Mouse (Mus musculus) neural tube, embryonic 12.5 days (tissue): ENCODE data around the gene Armc5. TPM values are rescaled to one million over a fixed set of nuclear protein-coding genes. Genes with fewer than 3 reads are reported as not detected.

Source experiments
- ATAC-seq: fragments of 200-750 bp; cut with Nextera tagmentation; 2 replicates; pipeline ENCODE4 v1.8.0; 2017; ENCODE audit warnings: low read depth, mild to moderate bottlenecking, moderate TSS enrichment, moderate library complexity; ENCODE audit not compliant: low FRiP score
- H3K27ac ChIP-seq: fragments of 300-500 bp; sonication (generic); 2 replicates; pipeline ENCODE4 v1.5.1; 2016
- H3K27me3 ChIP-seq: fragments of 300-500 bp; sonication (generic); replicated peaks from 2 replicates; pipeline ENCODE4 v1.6.1; 2016; ENCODE audit warnings: mild to moderate bottlenecking
- H3K36me3 ChIP-seq: fragments of 300-500 bp; sonication (generic); 2 replicates; pipeline ENCODE4 v1.6.1; 2016; ENCODE audit warnings: mild to moderate bottlenecking
- H3K4me1 ChIP-seq: fragments of 300-500 bp; sonication (generic); 2 replicates; pipeline ENCODE4 v1.6.1; 2016
- H3K4me2 ChIP-seq: fragments of 300-500 bp; sonication (generic); replicated peaks from 2 replicates; pipeline ENCODE4 v1.6.1; 2016; ENCODE audit warnings: mild to moderate bottlenecking
- H3K4me3 ChIP-seq: fragments of 300-500 bp; sonication (generic); 2 replicates; pipeline ENCODE4 v1.5.1; 2016
- H3K9ac ChIP-seq: fragments of 300-500 bp; sonication (generic); 2 replicates; pipeline ENCODE4 v1.6.1; 2016; ENCODE audit warnings: mild to moderate bottlenecking
- H3K9me3 ChIP-seq: fragments of 300-500 bp; sonication (generic); 2 replicates; pipeline ENCODE4 v1.6.1; 2016; ENCODE audit warnings: mild to moderate bottlenecking
- WGBS: fragments of 180-500 bp; shearing (Covaris S2); methylation state at CpG from one replicate; pipeline ENCODE4 v1.1.7; 2016; 5-methylcytosine and 5-hydroxymethylcytosine counted together
- polyA plus RNA-seq: library from polyadenylated mRNA; unstranded; fragments of >200 nt; fragmentation: Nextera tagmentation; extraction: Ambion mirVana; gene quantifications from 2 replicates; pipeline ENCODE4 v1.2.1, GENCODE M21; 2016

The Armc5 gene
- polyA plus RNA-seq = 15.2 and 17.3 TPM in 2 replicates

DNA sequence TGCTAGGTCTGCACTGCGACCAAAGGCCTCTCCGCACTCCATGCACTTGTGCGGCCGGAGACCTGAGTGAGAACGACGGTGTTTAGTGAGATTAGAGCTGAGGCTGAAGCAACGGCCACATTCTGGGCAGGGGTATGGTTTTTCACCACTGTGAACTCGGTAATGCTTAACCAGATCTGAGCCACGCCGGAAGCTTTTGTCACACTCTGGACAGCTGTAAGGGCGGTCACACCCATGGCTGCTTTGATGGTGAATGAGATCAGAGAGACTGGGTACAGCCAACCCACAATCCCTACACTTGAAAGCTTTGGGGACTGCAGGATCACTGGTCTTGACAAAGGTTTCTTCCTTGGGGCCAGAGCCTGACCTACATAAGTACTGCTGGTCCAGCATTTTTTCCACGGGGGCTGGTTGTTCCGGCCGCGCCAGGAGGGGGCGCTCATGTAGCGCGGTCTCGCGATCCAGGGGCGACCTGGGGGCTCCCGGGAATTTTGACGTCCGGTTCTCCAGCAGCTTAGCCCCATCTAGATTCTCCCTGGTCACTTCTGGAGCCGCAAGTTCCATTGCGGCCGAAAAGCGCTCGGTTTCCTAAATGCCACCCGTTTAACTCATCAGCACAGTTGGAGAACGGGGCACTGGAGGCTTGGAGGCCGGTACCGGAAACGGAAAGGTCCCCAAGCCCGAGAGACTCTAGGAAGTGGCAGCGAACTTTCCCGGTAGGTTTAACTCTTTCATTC lies at the start of gene Armc5:
Gene Armc5 (plus strand): TSS at position 487 of the 737 bp plus-strand sequence.
- Histone ChIP-seq H3K9ac (peak within 1 kb of the TSS; percentile 73), H3K9me3 (no peaks in the 10 kb centered on the region), H3K4me2 (peak within 1 kb of the TSS; percentile 88), H3K27me3 (no peaks in the 10 kb centered on the region), H3K4me3 (peak within 1 kb of the TSS; percentile 64), H3K27ac (peak within 1 kb of the TSS; percentile 83), H3K4me1 (no peaks in the 10 kb centered on the region; the same call in none of the 2 replicates), H3K36me3 (peaks cover 20% of the 10 kb centered on the region)
- WGBS = 27% methylated on average over 37 of the region's 37 CpGs
- ATAC-seq = peak; percentile 19; the same call in 1 of the 2 replicates

DNA sequence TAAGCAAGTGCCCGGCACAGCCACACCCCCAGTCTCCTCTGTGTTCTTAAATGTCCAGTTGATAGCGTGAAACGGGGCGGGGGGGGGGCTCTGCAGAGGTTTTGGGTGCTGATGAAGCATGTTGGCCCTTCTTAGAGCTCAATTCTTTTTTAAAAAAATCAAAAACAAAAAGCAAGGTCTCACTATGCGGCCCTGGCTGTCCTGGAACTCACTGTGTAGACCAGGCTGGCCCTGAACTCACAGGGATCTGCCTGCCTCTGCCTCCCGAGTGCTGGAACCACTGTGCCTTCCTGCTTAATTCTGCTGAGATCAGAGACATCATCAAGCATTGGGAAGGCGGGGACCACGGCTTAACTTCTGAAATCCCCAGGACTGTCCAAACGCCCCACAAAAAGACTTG lies 35.5 kb upstream of the Armc5 start:
- H3K27ac ChIP-seq = no peak overlapping the region
- ATAC-seq = no peak
- H3K36me3 ChIP-seq = no peaks in the 10 kb centered on the region
- H3K4me2 ChIP-seq = no peak overlapping the region
- H3K4me3 ChIP-seq = no peak overlapping the region
- no peak overlapping the region for H3K9ac ChIP-seq
- 91% methylated on average over 9 of the region's 9 CpGs for WGBS
- H3K9me3 ChIP-seq = no peaks in the 10 kb centered on the region
- H3K27me3 ChIP-seq = no peaks in the 10 kb centered on the region
- no peaks in the 10 kb centered on the region for H3K4me1 ChIP-seq

DNA sequence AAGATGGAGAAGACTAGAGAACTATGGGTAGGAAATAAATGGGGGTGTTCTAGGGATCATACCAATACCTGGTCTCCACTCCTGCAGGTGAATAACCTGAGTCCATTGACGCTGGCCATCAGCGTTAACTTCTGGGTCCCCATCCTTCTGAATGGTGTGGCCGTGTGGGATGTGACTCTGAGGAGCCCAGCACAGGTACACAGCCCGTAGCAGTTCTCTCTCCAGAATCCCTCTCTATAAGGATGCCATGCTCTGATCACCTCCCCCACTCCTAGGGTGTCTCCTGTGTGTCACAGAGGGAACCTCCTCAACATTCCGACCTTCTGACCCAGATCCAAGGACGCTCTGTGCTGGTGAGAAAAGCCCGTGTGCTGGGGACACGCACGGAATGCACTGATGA lies 34.1 kb upstream of the Armc5 start:
- no peak overlapping the region for H3K9ac ChIP-seq
- H3K4me2 ChIP-seq = no peak overlapping the region
- H3K4me3 ChIP-seq = no peak overlapping the region
- H3K27ac ChIP-seq = no peak overlapping the region
- H3K9me3 ChIP-seq = no peaks in the 10 kb centered on the region
- no peak for ATAC-seq
- no peaks in the 10 kb centered on the region for H3K4me1 ChIP-seq
- H3K36me3 ChIP-seq = no peaks in the 10 kb centered on the region
- 84% methylated on average over 9 of the region's 9 CpGs for WGBS
- H3K27me3 ChIP-seq = no peaks in the 10 kb centered on the region

DNA sequence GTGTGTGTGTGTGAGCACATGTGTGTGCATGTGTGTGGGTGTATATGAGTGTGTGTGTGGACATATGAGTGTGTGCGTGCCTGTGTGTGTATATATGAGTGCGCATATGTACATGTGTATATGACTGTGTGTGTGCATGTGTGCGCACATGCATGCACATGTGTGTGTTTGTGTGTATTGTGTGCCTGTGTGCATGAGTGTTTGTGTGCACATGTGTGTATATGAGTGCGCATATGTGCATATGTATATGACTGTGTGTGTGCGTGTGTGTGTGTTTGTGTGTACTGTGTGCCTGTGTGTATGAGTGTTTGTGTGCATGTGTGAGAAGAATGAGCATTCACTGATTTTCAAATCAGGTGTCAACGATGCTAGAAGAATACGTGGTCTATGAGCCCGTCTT lies 33.0 kb upstream of the Armc5 start:
- H3K9me3 ChIP-seq = no peaks in the 10 kb centered on the region
- no peak overlapping the region for H3K4me3 ChIP-seq
- no peaks in the 10 kb centered on the region for H3K36me3 ChIP-seq
- no peak for ATAC-seq
- no peak overlapping the region for H3K27ac ChIP-seq
- no peaks in the 10 kb centered on the region for H3K4me1 ChIP-seq
- H3K27me3 ChIP-seq = no peaks in the 10 kb centered on the region
- no peak overlapping the region for H3K9ac ChIP-seq
- 89% methylated on average over 8 of the region's 8 CpGs for WGBS
- no peak overlapping the region for H3K4me2 ChIP-seq

DNA sequence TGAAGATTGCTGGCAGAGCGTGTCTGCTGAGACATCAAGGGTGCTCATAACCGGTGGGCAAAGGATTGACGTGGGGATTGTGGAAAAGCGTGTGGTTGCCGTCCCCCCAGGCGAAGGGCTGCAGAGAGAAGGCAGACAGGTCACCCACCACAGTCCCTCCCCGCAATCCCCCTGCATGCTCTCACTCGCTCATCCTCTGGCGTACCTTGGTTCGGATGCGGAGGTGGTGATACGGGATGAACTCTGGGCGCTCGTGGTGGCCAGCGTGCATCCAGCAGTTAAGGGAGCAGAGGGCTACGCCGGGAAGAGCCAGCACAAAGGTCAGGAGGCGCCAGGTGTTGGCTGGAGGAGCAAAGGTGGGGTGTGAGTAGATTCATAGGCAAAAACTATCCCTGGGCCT lies 31.4 kb upstream of the Armc5 start:
- H3K4me2 ChIP-seq = no peak overlapping the region
- H3K36me3 ChIP-seq = no peaks in the 10 kb centered on the region
- H3K27ac ChIP-seq = no peak overlapping the region
- no peaks in the 10 kb centered on the region for H3K9me3 ChIP-seq
- WGBS = 88% methylated on average over 18 of the region's 18 CpGs
- no peaks in the 10 kb centered on the region for H3K4me1 ChIP-seq
- no peaks in the 10 kb centered on the region for H3K27me3 ChIP-seq
- ATAC-seq = no peak
- H3K9ac ChIP-seq = no peak overlapping the region
- no peak overlapping the region for H3K4me3 ChIP-seq

DNA sequence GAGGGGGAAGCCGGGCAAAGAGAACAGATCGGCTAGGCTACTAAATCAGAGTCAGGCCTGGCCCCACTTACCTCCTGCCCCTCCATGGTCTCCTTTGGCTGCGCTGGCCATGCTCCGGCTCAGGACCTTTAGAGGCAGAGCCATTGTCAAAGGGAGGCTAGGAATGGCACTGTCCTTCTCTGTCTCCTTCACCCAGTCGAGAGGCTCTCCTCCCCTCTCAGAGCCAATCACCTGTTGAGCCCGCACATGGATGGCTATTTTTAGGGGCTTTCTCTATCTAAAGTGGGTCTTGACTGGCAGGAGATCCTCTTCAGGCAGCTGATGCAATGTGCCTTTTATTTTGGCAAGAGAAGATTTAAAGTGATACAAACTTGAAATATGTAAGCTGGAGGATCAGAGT lies 31.0 kb upstream of the Armc5 start, which contains the start of gene Cox6a2:
Gene Cox6a2 (minus strand): TSS at position 236 of the 400 bp plus-strand sequence.
- WGBS = 82% methylated on average over 6 of the region's 6 CpGs
- no peak for ATAC-seq
- H3K27me3 ChIP-seq = no peaks in the 10 kb centered on the region
- no peak within 1 kb of the TSS for H3K27ac ChIP-seq
- no peaks in the 10 kb centered on the region for H3K36me3 ChIP-seq
- no peak within 1 kb of the TSS for H3K9ac ChIP-seq
- no peaks in the 10 kb centered on the region for H3K9me3 ChIP-seq
- H3K4me1 ChIP-seq = no peaks in the 10 kb centered on the region
- no peak within 1 kb of the TSS for H3K4me2 ChIP-seq
- no peak within 1 kb of the TSS for H3K4me3 ChIP-seq

DNA sequence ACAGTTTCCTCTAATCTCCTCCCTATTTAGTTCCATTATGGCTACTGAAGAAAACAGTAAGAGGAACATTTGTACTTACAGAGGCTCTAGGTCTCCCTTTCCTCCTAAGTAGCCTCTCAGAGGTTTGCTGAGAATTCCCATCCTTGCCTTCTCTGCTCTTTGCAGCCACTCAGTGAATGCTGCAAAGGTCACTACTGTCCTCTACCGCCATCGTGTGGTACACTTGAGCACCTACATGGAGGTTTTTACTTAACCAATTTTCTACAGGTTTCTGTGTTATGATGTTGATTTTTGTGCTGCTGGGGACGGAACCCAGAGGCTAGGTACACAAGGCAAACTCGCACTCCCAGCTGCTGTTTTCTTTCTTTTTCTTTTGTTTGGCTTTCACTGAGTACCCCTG lies 29.0 kb upstream of the Armc5 start:
- WGBS = 11% methylated on average over 4 of the region's 4 CpGs
- H3K9me3 ChIP-seq = no peaks in the 10 kb centered on the region
- H3K27me3 ChIP-seq = no peaks in the 10 kb centered on the region
- no peak overlapping the region for H3K4me2 ChIP-seq
- H3K27ac ChIP-seq = no peak overlapping the region
- no peaks in the 10 kb centered on the region for H3K4me1 ChIP-seq
- H3K9ac ChIP-seq = no peak overlapping the region
- H3K36me3 ChIP-seq = no peaks in the 10 kb centered on the region
- no peak for ATAC-seq
- H3K4me3 ChIP-seq = no peak overlapping the region

DNA sequence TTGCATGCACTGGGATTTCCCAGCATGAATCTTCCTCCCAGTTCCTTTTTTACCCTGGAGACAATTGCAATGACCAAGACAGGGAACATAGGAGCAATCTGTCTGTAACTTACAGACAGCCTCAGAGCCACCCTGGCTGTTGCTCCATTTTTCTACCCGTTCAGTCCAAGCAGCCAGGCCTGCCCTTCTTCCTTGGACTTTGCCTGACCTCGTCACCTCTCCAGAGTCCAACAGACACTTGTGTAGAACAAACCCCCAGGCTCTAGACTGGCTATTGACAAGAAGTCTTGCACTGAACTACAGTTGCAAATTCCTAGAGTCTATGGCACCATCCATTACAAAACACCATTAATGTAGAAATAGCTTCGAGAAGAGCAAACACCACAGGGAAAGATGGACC lies 27.3 kb upstream of the Armc5 start:
- H3K4me3 ChIP-seq = no peak overlapping the region
- no peak overlapping the region for H3K4me2 ChIP-seq
- H3K27me3 ChIP-seq = no peaks in the 10 kb centered on the region
- WGBS = 60% methylated on average over 3 of the region's 3 CpGs
- no peak overlapping the region for H3K9ac ChIP-seq
- no peaks in the 10 kb centered on the region for H3K4me1 ChIP-seq
- ATAC-seq = no peak
- no peak overlapping the region for H3K27ac ChIP-seq
- no peaks in the 10 kb centered on the region for H3K36me3 ChIP-seq
- no peaks in the 10 kb centered on the region for H3K9me3 ChIP-seq

DNA sequence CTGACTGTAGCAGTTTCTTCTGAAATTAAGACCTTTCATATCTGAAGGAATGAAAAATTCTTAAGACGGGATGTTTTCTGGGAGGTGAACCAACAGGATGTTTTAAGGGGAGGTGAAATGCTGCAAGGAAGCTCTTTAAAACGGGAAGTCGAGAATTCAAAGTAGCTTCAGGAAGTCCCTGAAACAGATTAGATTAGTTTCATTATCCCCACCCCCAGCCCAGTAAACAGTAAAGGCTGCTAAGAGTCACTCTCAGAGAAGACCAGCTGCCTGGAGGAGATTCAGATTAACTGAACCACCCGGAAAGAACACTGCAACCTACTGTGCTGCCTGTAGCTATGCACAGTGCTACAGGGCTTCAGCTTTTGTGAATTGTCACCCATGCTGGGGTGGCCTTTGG lies 17.2 kb upstream of the Armc5 start:
- Histone ChIP-seq H3K9ac (no peak overlapping the region), H3K27me3 (no peaks in the 10 kb centered on the region), H3K4me2 (no peak overlapping the region), H3K27ac (no peak overlapping the region), H3K4me1 (no peaks in the 10 kb centered on the region), H3K4me3 (no peak overlapping the region), H3K36me3 (no peaks in the 10 kb centered on the region), H3K9me3 (no peaks in the 10 kb centered on the region)
- no peak for ATAC-seq
- WGBS = 88% methylated on average over 4 of the region's 4 CpGs

DNA sequence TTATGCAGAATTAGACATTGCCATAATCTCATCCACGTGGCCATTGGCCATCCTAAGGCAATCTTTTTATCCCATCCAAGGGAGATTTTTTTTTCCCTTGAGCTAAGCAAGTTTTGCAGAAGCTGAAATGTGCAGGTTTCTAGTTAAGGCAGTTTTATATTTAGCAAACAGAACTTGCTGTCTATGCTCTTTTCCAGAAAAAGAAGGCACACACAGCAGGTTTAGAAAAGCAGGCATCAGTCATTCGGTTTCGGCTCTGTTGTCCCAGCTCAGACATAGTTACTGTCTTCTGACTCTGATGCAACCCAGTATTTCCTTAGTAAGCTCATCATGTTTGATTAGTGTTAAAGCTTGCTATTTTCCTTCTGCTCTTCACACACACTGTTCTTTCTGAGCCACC lies 16.2 kb upstream of the Armc5 start:
- Histone ChIP-seq H3K27me3 (no peaks in the 10 kb centered on the region), H3K4me2 (no peak overlapping the region)
- WGBS = 92% methylated on average over 3 of the region's 3 CpGs

DNA sequence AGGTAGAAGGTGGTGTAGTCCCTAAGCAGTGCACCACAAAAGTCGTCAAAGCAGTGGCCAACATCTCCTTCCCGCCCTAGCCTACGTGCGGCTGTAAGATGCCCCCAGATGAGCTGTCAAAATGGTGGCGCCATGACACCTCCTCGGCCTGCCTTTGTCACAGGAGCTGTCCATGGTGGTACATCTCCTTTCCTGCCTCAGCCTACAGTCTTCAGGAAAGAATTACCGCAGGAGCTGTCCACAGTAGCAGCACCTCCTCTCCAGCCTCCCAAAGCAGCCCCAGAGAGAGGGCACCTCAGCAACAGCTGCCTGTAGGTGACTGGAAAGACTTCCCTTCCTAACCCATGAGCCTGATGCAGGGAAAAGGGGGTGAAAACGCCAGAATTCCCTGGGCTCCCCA lies 5.4 kb upstream of the Armc5 start:
- Histone ChIP-seq H3K4me1 (no peaks in the 10 kb centered on the region), H3K9ac (no peak overlapping the region), H3K4me3 (no peak overlapping the region), H3K27ac (no peak overlapping the region), H3K36me3 (no peaks in the 10 kb centered on the region), H3K4me2 (no peak overlapping the region), H3K27me3 (no peaks in the 10 kb centered on the region), H3K9me3 (no peaks in the 10 kb centered on the region)
- WGBS = 46% methylated on average over 8 of the region's 8 CpGs
- ATAC-seq = no peak

More for the DNA sequence above, 16.2 kb upstream of the Armc5 start:
- Histone ChIP-seq H3K27ac (no peak overlapping the region), H3K9me3 (no peaks in the 10 kb centered on the region), H3K36me3 (no peaks in the 10 kb centered on the region), H3K4me3 (no peak overlapping the region), H3K4me1 (no peaks in the 10 kb centered on the region), H3K9ac (no peak overlapping the region)
- ATAC-seq = no peak

DNA sequence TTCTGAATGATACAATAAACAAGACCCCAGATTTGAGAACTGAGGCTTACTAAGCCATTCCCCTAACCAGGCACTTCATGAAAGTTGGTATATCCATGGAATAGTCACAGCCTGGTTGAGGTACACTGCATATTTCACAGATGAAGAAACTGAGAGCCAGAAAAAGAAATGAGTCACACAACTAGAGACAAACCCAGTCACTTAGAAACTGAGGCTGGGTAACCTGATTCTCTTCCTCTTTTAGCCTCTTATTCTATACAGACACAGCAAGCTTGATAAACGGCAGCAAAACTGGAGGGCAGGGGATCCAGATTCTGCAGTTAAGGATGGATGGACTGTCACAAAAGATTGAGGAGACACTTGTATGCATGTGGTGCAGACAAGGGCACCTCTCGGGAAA lies 2.3 kb upstream of the Armc5 start:
- Histone ChIP-seq H3K4me1 (no peaks in the 10 kb centered on the region; the same call in none of the 2 replicates), H3K9ac (no peak overlapping the region), H3K27ac (no peak overlapping the region), H3K36me3 (0 out of 2 replicates have a peak, but pooled peaks cover under 1% of the 10 kb centered on the region), H3K4me3 (no peak overlapping the region), H3K27me3 (no peaks in the 10 kb centered on the region), H3K4me2 (no peak overlapping the region), H3K9me3 (no peaks in the 10 kb centered on the region)
- no peak for ATAC-seq
- 88% methylated on average over 2 of the region's 2 CpGs for WGBS

DNA sequence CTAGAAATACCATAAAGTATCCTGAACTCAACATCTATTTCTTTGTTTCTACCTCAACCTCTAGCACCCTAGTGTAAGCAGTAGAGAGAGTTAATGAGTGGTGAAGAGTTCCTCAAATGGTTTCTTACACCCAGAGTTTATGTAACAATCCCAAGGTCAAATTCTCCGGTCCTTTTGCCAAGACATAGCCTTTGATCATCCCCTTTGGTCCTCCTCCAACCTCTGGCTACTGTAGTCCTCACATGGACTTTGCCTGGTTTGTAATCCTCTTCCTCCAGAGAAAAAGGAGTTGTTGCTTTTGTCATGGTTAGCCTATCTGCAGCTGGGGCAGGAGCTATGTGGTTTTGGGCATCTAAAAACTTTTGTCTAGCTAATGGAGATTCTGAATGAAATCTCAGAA lies 1.7 kb upstream of the Armc5 start:
- H3K4me1 ChIP-seq = no peaks in the 10 kb centered on the region; the same call in none of the 2 replicates
- ATAC-seq = no peak
- 95% methylated on average over 1 of the region's 1 CpGs for WGBS

More for the DNA sequence above, 1.7 kb upstream of the Armc5 start:
- no peaks in the 10 kb centered on the region for H3K27me3 ChIP-seq
- peaks cover 8% of the 10 kb centered on the region for H3K36me3 ChIP-seq
- H3K27ac ChIP-seq = no peak overlapping the region
- H3K9ac ChIP-seq = no peak overlapping the region
- H3K9me3 ChIP-seq = no peaks in the 10 kb centered on the region
- no peak overlapping the region for H3K4me2 ChIP-seq
- no peak overlapping the region for H3K4me3 ChIP-seq
